Mouse (Mus musculus): ENCODE data around the gene Txnip. TPM values are rescaled to one million over a fixed set of nuclear protein-coding genes. Genes with fewer than 3 reads are reported as not detected.

Txnip gene
- polyA plus RNA-seq, 1 experiment from 2014 or later: 74.7 TPM

DNA sequence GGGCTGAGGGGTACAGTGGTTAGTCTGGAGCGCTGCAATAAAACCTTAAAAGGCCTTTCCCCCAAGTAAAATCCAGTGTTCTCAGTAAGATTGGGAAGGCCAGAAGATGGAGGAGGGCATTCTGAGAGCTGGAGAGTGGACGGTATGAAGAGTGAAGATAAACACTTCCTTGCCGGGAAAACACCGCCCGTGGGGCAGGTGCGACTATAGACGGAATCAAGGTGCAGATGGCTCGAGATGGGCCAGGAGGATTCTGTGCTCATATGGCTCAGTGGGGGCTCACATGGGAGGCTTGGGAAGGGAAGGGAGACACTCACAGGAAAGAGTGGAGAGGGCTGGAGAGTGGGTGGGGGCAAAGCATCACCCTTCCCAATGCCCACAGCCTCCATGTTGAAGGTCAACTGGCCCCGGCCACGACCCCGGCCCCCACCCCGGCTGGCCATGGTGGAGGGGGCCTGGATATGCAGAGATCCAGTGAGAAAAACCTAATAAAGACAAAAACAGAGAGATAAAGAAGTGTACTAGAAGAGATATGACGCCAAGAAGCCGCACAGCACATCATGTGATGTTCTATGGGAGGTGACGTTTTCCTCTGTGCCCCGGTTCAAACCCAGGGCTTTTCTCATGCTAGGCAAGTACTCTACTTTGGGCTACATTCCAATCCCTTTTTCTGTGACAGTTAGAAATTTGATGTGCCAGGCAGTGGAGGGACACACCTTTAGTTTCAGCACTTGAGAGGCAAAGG lies 24.2 kb downstream of the Txnip start:
- no peak overlapping the region for H3K9ac ChIP-seq
- no peaks in the 10 kb centered on the region for H3K36me3 ChIP-seq
- no peak for ATAC-seq (ENCODE audit: low read depth)
- H3K4me2 ChIP-seq: no peak overlapping the region
- peaks cover 8% of the 10 kb centered on the region; the same call in 1 of the 2 replicates for H3K27me3 ChIP-seq
- no peak overlapping the region for H3K27ac ChIP-seq (replicated peaks)
- WGBS: 85% methylated on average over 16 of the region's 16 CpGs
- no peak overlapping the region for H3K4me3 ChIP-seq
- no peaks in the 10 kb centered on the region for H3K9me3 ChIP-seq
- H3K4me1 ChIP-seq (replicated peaks): peaks cover 22% of the 10 kb centered on the region

DNA sequence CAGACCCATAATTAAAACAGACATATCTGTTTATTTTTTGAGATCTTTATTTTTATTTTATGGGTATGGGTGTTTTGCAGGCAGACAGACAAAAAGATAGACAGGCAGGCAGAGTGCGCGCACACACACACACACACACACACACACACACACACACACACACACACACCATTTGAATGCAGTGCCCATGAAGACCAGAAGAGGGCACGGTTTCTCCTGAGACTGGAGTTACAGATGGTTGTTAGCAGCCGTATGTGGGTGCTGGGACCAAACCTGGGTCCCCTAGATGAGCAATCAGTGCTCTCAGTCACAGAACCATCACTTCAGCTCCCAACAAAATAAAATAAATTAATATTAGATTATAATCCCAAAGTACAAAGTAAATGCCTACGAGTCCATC lies 25.6 kb downstream of the Txnip start:
- H3K9ac ChIP-seq: no peak overlapping the region
- peaks cover 15% of the 10 kb centered on the region for H3K4me1 ChIP-seq (replicated peaks)
- no peaks in the 10 kb centered on the region for H3K36me3 ChIP-seq
- 91% methylated on average over 5 of the region's 5 CpGs for whole genome bisulfite sequencing
- H3K27me3 ChIP-seq: peaks cover 8% of the 10 kb centered on the region; the same call in 1 of the 2 replicates
- no peak for ATAC-seq (ENCODE audit: low read depth)
- no peak overlapping the region for H3K4me2 ChIP-seq
- H3K9me3 ChIP-seq: no peaks in the 10 kb centered on the region
- no peak overlapping the region for H3K4me3 ChIP-seq
- H3K27ac ChIP-seq (replicated peaks): no peak overlapping the region

DNA sequence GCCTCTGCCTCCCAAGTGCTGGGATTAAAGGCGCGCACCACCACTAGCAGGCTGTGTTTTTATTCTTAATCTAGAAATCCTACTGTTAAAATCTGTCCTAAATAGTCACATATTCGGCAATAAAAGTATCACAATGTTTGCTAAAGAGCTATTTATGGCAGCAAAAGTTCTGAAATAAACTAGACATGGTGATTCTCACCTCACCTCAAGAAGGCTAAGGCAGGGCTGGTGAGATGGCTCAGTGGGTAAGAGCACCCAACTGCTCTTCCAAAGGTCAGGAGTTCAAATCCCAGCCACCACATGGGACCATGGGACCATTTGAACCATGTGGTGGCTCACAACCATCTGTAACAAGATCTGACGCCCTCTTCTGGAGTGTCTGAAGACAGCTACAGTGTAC lies 32.9 kb downstream of the Txnip start:
- peaks cover 14% of the 10 kb centered on the region for H3K4me1 ChIP-seq (replicated peaks)
- H3K36me3 ChIP-seq: no peaks in the 10 kb centered on the region
- 81% methylated on average over 4 of the region's 4 CpGs for WGBS
- ATAC-seq (ENCODE audit: low read depth): no peak
- peaks cover 8% of the 10 kb centered on the region for H3K27me3 ChIP-seq
- H3K27ac ChIP-seq (replicated peaks): no peak overlapping the region
- no peak overlapping the region for H3K4me3 ChIP-seq
- no peak overlapping the region for H3K4me2 ChIP-seq
- no peaks in the 10 kb centered on the region for H3K9me3 ChIP-seq
- no peak overlapping the region for H3K9ac ChIP-seq

DNA sequence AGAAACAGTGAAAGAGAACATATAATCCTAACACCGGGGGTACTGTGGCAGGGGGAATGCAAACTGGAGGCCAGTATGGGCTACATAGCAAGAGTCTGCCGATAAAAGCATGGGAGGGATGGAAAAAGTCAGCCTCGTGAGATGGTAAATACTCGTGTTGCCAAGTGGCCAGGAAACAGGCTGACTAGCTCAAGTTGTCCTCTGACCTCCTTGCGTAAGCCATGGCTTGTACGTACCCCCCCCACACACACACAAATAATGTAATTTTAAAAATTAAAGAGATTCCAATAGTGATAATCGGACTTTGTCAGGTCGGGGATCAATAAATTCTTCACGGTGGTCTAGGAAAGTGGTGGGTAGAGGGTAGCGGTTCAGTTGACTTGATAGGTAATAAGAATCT lies 35.6 kb downstream of the Txnip start:
- under 1% methylated on average over 10 of the region's 10 CpGs for WGBS
- Histone ChIP-seq H3K4me2 (peak overlapping the region; percentile 76), H3K27me3 (peaks cover 10% of the 10 kb centered on the region), H3K36me3 (no peaks in the 10 kb centered on the region), H3K27ac (replicated peaks) (peak overlapping the region; percentile 84), H3K4me1 (replicated peaks) (peaks cover 41% of the 10 kb centered on the region), H3K9me3 (no peaks in the 10 kb centered on the region), H3K4me3 (peak overlapping the region; percentile 59), H3K9ac (peak overlapping the region; percentile 76)
- ATAC-seq (ENCODE audit: low read depth): no peak

DNA sequence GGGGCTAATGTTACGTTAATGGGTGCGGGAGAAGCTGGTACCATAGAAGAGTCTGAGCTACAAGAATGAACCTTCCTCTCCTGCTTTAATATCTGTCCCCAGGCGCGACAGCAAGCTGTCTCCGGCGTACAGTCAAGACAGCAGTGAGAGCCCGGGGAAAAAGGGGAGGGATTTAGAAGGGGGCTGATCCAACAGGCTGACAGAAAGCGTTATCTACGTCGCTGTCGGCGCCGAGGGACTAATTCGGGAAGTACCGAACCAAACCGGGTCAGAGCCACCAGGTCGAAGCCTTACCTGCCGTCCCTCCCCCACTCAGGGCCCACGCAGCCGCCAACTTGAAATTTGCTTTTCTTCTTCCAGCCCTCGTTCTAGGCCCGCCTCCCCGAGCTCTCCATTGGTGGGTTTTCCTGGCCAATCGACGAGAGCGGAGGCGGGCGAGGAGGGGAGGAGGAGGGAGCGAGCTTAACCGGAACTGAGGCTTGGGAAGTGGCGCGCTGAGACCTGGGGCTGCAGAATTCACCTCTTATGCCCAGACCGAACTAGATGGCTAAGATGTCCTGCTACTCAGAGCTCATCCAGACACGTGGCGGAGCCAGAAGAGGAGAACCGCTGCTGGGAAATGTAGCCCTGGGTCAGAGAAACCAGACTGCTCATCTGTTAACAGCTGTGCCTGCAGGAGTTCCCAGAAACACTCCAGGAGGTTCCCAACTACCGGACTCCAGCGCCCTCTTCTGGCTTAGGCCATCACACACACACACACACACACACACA lies 36.2 kb downstream of the Txnip start, which contains the start of gene Polr3gl:
Polr3gl (minus strand) TSS at position 392 of the 771 bp plus-strand sequence.
- Histone ChIP-seq H3K27ac (replicated peaks) (peak within 1 kb of the TSS; percentile 84), H3K36me3 (no peaks in the 10 kb centered on the region), H3K9me3 (no peaks in the 10 kb centered on the region), H3K9ac (peak within 1 kb of the TSS; percentile 76), H3K4me3 (peak within 1 kb of the TSS; percentile 59), H3K4me1 (replicated peaks) (peaks cover 47% of the 10 kb centered on the region), H3K27me3 (peaks cover 10% of the 10 kb centered on the region), H3K4me2 (peak within 1 kb of the TSS; percentile 76)
- WGBS: under 1% methylated on average over 35 of the region's 38 CpGs
- peak; percentile 83 for ATAC-seq (ENCODE audit: low read depth)

DNA sequence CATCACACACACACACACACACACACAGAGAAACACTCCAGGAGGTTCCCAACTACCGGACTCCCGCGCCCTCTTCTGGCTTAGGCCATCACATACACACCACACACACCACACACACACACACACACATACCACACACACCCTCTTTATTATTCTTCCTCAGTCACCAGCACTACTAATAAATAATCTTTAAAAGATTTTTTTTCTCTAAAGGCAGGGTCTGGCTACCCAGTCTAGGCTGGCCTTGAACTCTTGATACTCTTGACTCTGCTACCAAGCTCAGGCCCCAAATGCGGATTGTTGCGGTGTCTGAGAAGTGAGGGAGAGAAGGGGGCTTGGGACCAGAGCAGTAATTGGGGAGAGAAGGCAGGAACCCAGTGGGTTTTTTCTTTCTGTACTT lies 37.1 kb downstream of the Txnip start:
- H3K4me3 ChIP-seq: no peak overlapping the region
- peaks cover 13% of the 10 kb centered on the region for H3K27me3 ChIP-seq
- no peak overlapping the region for H3K4me2 ChIP-seq
- H3K27ac ChIP-seq (replicated peaks): no peak overlapping the region
- ATAC-seq (ENCODE audit: low read depth): no peak
- peaks cover 56% of the 10 kb centered on the region for H3K4me1 ChIP-seq (replicated peaks)
- H3K9ac ChIP-seq: no peak overlapping the region
- no peaks in the 10 kb centered on the region for H3K36me3 ChIP-seq
- 74% methylated on average over 5 of the region's 5 CpGs for WGBS
- no peaks in the 10 kb centered on the region for H3K9me3 ChIP-seq

DNA sequence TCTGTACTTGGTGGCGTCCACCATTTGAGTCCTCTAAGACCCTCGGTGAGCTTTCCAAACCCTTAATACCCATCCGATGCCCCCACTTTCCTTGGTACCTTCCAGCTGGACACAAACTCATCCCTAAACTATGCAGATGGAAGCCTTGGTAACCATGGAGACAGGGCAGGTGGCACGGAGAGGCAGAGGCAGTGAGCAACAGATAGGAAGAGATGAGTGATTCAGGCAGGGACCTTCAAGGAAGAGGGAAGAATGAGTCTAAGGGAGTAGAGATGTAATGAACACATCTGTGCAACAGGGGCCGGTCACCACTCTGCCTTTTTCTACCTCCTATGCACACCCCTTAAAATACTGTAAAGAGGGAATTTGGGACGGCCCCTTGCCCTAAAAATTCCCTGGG lies 37.9 kb downstream of the Txnip start:
- Histone ChIP-seq H3K4me1 (replicated peaks) (peaks cover 64% of the 10 kb centered on the region), H3K9me3 (no peaks in the 10 kb centered on the region), H3K27me3 (peaks cover 13% of the 10 kb centered on the region), H3K4me3 (peak overlapping the region; percentile 54), H3K27ac (replicated peaks) (peak overlapping the region; percentile 76; the same call in 1 of the 2 replicates), H3K4me2 (peak overlapping the region; percentile 99), H3K36me3 (no peaks in the 10 kb centered on the region), H3K9ac (peak overlapping the region; percentile 84)
- 19% methylated on average over 6 of the region's 6 CpGs for WGBS
- ATAC-seq (ENCODE audit: low read depth): no peak

DNA sequence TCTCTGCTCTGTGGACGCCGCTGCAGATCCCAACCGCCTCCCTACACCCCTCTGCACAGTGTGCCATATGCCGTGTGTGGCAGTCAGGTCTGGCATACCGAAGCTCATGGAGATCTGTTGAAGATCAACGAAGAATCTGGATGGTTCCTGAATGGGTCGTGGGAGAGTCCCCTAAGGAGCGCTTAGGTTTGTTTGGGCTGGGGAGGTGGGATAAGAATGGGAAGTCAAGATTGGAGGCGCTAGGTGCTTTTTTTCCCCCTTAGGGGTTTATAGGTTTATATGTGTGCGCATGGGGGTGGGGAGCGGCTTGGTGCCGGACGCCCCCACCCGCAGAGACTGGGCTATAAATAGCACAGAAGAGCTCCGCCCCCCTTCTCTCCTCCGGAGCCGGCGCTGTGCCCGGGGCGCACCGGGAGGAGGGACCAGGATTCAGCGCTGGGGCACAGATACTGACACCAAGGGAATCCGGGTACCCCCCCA lies 38.5 kb downstream of the Txnip start, which contains the start of gene Ankrd34a:
Ankrd34a (plus strand) TSS at position 409 of the 480 bp plus-strand sequence.
- no peak for ATAC-seq (ENCODE audit: low read depth)
- Histone ChIP-seq H3K9ac (peak within 1 kb of the TSS; percentile 84), H3K36me3 (no peaks in the 10 kb centered on the region), H3K27ac (replicated peaks) (peak within 1 kb of the TSS; percentile 76), H3K4me3 (peak within 1 kb of the TSS; percentile 54), H3K4me2 (peak within 1 kb of the TSS; percentile 99), H3K4me1 (replicated peaks) (peaks cover 64% of the 10 kb centered on the region), H3K27me3 (peaks cover 13% of the 10 kb centered on the region), H3K9me3 (no peaks in the 10 kb centered on the region)
- WGBS: under 1% methylated on average over 16 of the region's 23 CpGs

DNA sequence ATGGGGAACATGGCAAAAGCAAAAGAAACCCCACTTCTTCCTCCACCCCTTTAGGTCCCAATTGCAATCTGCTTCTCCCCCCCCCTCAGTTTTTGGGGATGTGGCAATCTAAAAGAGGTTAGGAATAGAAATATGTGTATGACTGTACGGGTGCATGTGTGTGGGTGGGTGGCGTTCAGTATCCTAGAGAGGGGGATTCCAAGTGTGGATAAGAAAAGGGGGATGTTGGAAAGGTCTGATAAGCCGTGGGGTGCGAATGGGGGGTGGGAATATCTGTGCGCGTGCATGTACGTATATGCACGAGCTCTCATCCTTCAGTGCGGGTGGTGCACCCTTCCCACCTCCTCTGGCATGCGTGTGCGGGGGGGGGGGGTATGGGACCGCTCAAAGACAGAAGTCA lies 39.1 kb downstream of the Txnip start:
- Histone ChIP-seq H3K27ac (replicated peaks) (peak overlapping the region; percentile 76), H3K4me2 (peak overlapping the region; percentile 99), H3K4me3 (peak overlapping the region; percentile 54), H3K27me3 (peaks cover 13% of the 10 kb centered on the region), H3K4me1 (replicated peaks) (peaks cover 66% of the 10 kb centered on the region), H3K9ac (peak overlapping the region; percentile 84), H3K9me3 (no peaks in the 10 kb centered on the region), H3K36me3 (no peaks in the 10 kb centered on the region)
- 6% methylated on average over 9 of the region's 12 CpGs for WGBS
- no peak for ATAC-seq (ENCODE audit: low read depth)

DNA sequence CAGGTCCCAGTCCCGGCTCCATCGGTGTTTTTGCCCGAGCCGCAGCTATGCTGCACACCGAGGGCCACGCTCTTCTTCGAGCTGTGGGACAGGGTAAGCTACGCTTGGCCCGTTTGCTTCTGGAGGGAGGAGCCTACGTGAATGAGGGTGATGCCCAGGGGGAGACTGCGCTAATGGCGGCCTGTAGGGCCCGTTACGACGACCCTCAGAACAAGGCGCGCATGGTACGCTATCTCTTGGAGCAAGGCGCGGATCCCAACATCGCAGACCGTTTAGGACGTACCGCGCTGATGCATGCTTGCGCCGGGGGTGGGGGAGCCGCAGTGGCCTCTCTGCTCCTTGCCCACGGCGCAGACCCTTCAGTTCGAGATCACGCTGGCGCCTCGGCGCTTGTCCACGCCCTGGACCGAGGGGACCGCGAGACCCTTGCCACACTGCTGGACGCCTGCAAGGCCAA lies 39.7 kb downstream of the Txnip start:
- H3K27ac ChIP-seq (replicated peaks): peak overlapping the region; percentile 76
- peak overlapping the region; percentile 99 for H3K4me2 ChIP-seq
- no peaks in the 10 kb centered on the region for H3K36me3 ChIP-seq
- ATAC-seq (ENCODE audit: low read depth): no peak; the same call in 1 of the 2 replicates
- peak overlapping the region; percentile 84 for H3K9ac ChIP-seq
- H3K4me3 ChIP-seq: peak overlapping the region; percentile 54
- under 1% methylated on average over 40 of the region's 40 CpGs for WGBS
- no peaks in the 10 kb centered on the region for H3K9me3 ChIP-seq
- H3K27me3 ChIP-seq: peaks cover 13% of the 10 kb centered on the region
- peaks cover 72% of the 10 kb centered on the region for H3K4me1 ChIP-seq (replicated peaks)

DNA sequence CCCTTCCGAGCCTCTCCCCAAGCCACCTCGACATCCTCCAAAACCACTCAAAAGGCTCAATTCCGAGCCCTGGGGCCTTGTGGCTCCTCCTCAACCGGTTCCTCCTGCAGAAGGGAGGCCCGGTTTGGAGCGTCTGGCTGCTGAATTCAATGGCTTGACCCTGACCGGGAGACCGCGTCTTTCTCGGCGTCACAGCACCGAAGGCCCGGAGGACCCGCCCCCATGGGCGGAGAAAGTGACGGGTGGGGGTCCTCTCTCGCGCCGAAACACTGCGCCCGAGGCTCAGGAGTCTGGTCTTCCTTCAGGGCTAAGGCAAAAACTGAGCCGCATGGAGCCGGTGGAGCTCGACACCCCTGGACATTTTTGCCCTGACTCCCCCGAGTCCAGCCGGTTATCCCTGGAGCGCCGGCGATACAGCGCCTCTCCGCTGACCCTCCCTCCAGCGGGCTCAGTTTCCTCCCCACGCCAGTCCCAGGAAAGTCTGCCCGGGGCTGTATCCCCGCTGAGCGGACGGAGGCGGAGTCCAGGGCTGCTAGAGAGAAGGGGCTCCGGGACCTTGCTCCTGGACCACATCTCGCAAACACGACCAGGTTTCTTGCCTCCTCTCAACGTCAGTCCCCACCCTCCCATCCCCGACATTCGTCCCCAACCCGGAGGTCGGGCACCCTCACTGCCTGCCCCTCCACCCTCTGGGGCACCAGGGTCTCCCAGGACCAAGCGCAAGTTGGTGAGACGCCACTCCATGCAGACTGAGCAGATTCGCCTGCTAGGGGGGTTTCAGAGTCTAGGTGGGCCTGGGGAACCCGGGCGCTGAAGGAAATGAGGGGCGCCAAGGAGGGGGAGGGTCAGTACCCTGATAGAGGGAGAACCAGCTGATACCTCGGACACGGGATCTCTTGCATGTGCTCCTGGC lies 40.7 kb downstream of the Txnip start:
- Histone ChIP-seq H3K9me3 (no peaks in the 10 kb centered on the region), H3K4me2 (peak overlapping the region; percentile 99), H3K4me1 (replicated peaks) (peaks cover 72% of the 10 kb centered on the region), H3K27me3 (peaks cover 13% of the 10 kb centered on the region), H3K27ac (replicated peaks) (peak overlapping the region; percentile 76), H3K36me3 (no peaks in the 10 kb centered on the region), H3K9ac (peak overlapping the region; percentile 84), H3K4me3 (peak overlapping the region; percentile 54)
- no peak for ATAC-seq (ENCODE audit: low read depth)
- 2% methylated on average over 54 of the region's 54 CpGs for WGBS

Data from neural tube, embryonic 13.5 days (tissue).